Mouse (Mus musculus) kidney, postnatal 14 days (tissue): Measurements from ENCODE around the gene Taar8a.
"Not testable (repeated sequence)": the region's sequence is repeated elsewhere in the genome, so short reads cannot be mapped to it uniquely, and the experiment has no call there.

ENCODE experiments used
- DNase-seq: peaks from one replicate; pipeline ENCODE4 v3.0.0; 2022; ENCODE audit warnings: mixed read lengths

The Taar8a gene

GRCm38 (mm10) chr10:24076200-24076599 is at the start of gene Taar8a:
TSS of gene Taar8a (plus strand) at chr10:24076500.
- DNase-seq = not testable (repeated sequence)

- no peak for DNase-seq
Observed at GRCm38 (mm10) chr10:24026922-24027321, 49.4 kb upstream of the Taar8a start, which contains the start of gene Taar7d. TSS of gene Taar7d (plus strand) at chr10:24027222.

- DNase-seq = no peak
Observed at GRCm38 (mm10) chr10:24031347-24031746, 45.0 kb upstream of the Taar8a start.

GRCm38 (mm10) chr10:24037314-24037713 is 39.0 kb upstream of the Taar8a start, which contains the start of gene Taar7e:
TSS of gene Taar7e (plus strand) at chr10:24037614.
- DNase-seq = no peak

- DNase-seq = no peak
Observed at GRCm38 (mm10) chr10:24040120-24040869, 36.0 kb upstream of the Taar8a start.

GRCm38 (mm10) chr10:24049210-24049609 is 27.1 kb upstream of the Taar8a start, which contains the start of gene Taar7f:
TSS of gene Taar7f (plus strand) at chr10:24049510.
- no peak for DNase-seq

GRCm38 (mm10) chr10:24052039-24052438 is 24.3 kb upstream of the Taar8a start:
- no peak for DNase-seq

GRCm38 (mm10) chr10:24058986-24059385 is 17.3 kb upstream of the Taar8a start:
- DNase-seq = no peak

GRCm38 (mm10) chr10:24074751-24075150 is 1.5 kb upstream of the Taar8a start:
- DNase-seq = not testable (repeated sequence)

GRCm38 (mm10) chr10:24080166-24080565 is 3.9 kb downstream of the Taar8a start:
- DNase-seq = peak; percentile 46

GRCm38 (mm10) chr10:24085936-24086335 is 9.6 kb downstream of the Taar8a start:
- no peak for DNase-seq

GRCm38 (mm10) chr10:24086555-24086954 is 10.3 kb downstream of the Taar8a start:
- DNase-seq = no peak

GRCm38 (mm10) chr10:24087168-24087567 is 10.9 kb downstream of the Taar8a start:
- no peak for DNase-seq

GRCm38 (mm10) chr10:24092194-24092593 is 15.9 kb downstream of the Taar8a start, which contains the start of gene Taar8b:
TSS of gene Taar8b (minus strand) at chr10:24092294.
- DNase-seq = no peak

GRCm38 (mm10) chr10:24097010-24097409 is 20.7 kb downstream of the Taar8a start:
- DNase-seq = not testable (repeated sequence)

- DNase-seq = not testable (repeated sequence)
Observed at GRCm38 (mm10) chr10:24101812-24102211, 25.5 kb downstream of the Taar8a start, which contains the start of gene Taar8c. TSS of gene Taar8c (minus strand) at chr10:24101912.

- not testable (repeated sequence) for DNase-seq
Observed at GRCm38 (mm10) chr10:24103299-24103698, 27.0 kb downstream of the Taar8a start.

- no peak for DNase-seq
Observed at GRCm38 (mm10) chr10:24107747-24108146, 31.4 kb downstream of the Taar8a start.

- peak; percentile 10 for DNase-seq
Observed at GRCm38 (mm10) chr10:24108236-24108635, 31.9 kb downstream of the Taar8a start.

- not testable (repeated sequence) for DNase-seq
Observed at GRCm38 (mm10) chr10:24109434-24109833, 33.1 kb downstream of the Taar8a start, which contains the start of gene Taar9. TSS of gene Taar9 (minus strand) at chr10:24109534.

- peak; percentile 51 for DNase-seq
Observed at GRCm38 (mm10) chr10:24111116-24111778, 34.9 kb downstream of the Taar8a start.
